Mouse (Mus musculus) forebrain, embryonic 16.5 days (tissue): ENCODE results near the gene Ccdc28b. TPM values are rescaled to one million over a fixed set of nuclear protein-coding genes. Genes with fewer than 3 reads are reported as not detected.

Source experiments
- ATAC-seq: fragments of 200-750 bp; cut with Nextera tagmentation; 2 replicates; pipeline ENCODE4 v1.8.0; 2017; ENCODE audit warnings: mild to moderate bottlenecking, moderate library complexity
- H3K27ac ChIP-seq: fragments of 300-500 bp; sonication (generic); 2 replicates; pipeline ENCODE4 v1.5.1; 2014; ENCODE audit warnings: low read length, control low read depth
- H3K27me3 ChIP-seq: fragments of 300-500 bp; sonication (generic); replicated peaks from 2 replicates; pipeline ENCODE4 v1.6.1; 2014; ENCODE audit warnings: low read length; ENCODE audit not compliant: control insufficient read depth, insufficient read depth
- H3K36me3 ChIP-seq: fragments of 300-500 bp; sonication (generic); 2 replicates; pipeline ENCODE4 v1.6.1; 2014; ENCODE audit not compliant: control insufficient read depth, insufficient read depth
- H3K4me1 ChIP-seq: fragments of 300-500 bp; sonication (generic); replicated peaks from 2 replicates; pipeline ENCODE4 v1.6.1; 2014; ENCODE audit warnings: low read length; ENCODE audit not compliant: control insufficient read depth, insufficient read depth
- H3K4me2 ChIP-seq: fragments of 300-500 bp; sonication (generic); 2 replicates; pipeline ENCODE4 v1.6.1; 2014; ENCODE audit warnings: mild to moderate bottlenecking, low read length, control low read depth
- H3K4me3 ChIP-seq: fragments of 300-500 bp; sonication (generic); replicated peaks from 2 replicates; pipeline ENCODE4 v1.5.1; 2014; ENCODE audit warnings: mild to moderate bottlenecking, low read length, control low read depth
- H3K9ac ChIP-seq: fragments of 300-500 bp; sonication (generic); replicated peaks from 2 replicates; pipeline ENCODE4 v1.6.1; 2014; ENCODE audit warnings: low read depth, low read length, control low read depth
- H3K9me3 ChIP-seq: fragments of 300-500 bp; sonication (generic); 2 replicates; pipeline ENCODE4 v1.6.1; 2016; ENCODE audit warnings: low read length; ENCODE audit not compliant: control insufficient read depth
- WGBS: fragments of 180-500 bp; shearing (Covaris S2); extraction: QIAGEN DNeasy Blood & Tissue Kit; methylation state at CpG from one replicate; pipeline ENCODE4 v1.1.7; 2014; 5-methylcytosine and 5-hydroxymethylcytosine counted together
- polyA plus RNA-seq: library from polyadenylated mRNA; unstranded; fragments of >200 nt; fragmentation: Nextera tagmentation; extraction: Ambion mirVana; gene quantifications from 2 replicates; pipeline ENCODE4 v1.2.1, GENCODE M21; 2015

Gene Ccdc28b
- polyA plus RNA-seq: 109 and 133 TPM in 2 replicates

DNA sequence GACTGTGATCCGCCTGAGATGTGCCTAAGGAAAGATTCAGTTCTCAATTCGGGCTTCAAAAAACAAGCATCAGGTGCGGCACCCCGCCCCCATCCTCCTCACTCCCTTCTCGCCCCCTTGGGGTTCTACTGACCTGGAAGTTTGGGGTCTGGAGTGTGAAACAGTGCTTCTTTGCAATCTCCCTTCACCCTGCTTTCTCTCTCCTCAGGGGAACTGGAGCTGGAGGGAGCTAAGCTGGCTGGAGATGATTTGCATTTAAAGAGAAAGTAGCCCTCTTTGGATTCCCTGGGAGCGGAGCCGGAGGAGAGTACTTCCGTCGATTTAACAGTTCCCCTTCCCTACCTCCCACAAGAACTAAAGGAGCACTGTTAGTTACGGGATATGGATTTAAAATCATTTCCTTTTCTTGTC is at the start of gene Ccdc28b:
Ccdc28b (minus strand) TSS at position 267 of the 411 bp plus-strand sequence.
- 0% methylated on average over 10 of the region's 10 CpGs for WGBS
- Histone ChIP-seq H3K27me3 (no peaks in the 10 kb centered on the region), H3K9me3 (no peaks in the 10 kb centered on the region), H3K4me3 (peak within 1 kb of the TSS; percentile 62), H3K4me1 (peaks cover 39% of the 10 kb centered on the region), H3K27ac (peak within 1 kb of the TSS; percentile 95), H3K36me3 (peaks cover 18% of the 10 kb centered on the region), H3K4me2 (peak within 1 kb of the TSS; percentile 79), H3K9ac (peak within 1 kb of the TSS; percentile 72)
- peak; percentile 62 for ATAC-seq

GRCm38 (mm10) chr4:129672878-129673449 is 49.2 kb upstream of the Ccdc28b start:
- H3K27ac ChIP-seq: peak overlapping the region; percentile 75
- no peak for ATAC-seq
- peaks cover 9% of the 10 kb centered on the region; the same call in 1 of the 2 replicates for H3K36me3 ChIP-seq
- peak overlapping the region; percentile 96 for H3K4me3 ChIP-seq
- H3K4me2 ChIP-seq: peak overlapping the region; percentile 99
- peaks cover 17% of the 10 kb centered on the region for H3K4me1 ChIP-seq
- H3K9ac ChIP-seq: peak overlapping the region; percentile 85
- no peaks in the 10 kb centered on the region for H3K27me3 ChIP-seq
- H3K9me3 ChIP-seq: no peaks in the 10 kb centered on the region
- WGBS: 10% methylated on average over 10 of the region's 10 CpGs

- Histone ChIP-seq H3K27me3 (no peaks in the 10 kb centered on the region), H3K27ac (peak within 1 kb of the TSS; percentile 75), H3K4me3 (peak within 1 kb of the TSS; percentile 96), H3K36me3 (peaks cover 9% of the 10 kb centered on the region; the same call in 1 of the 2 replicates), H3K4me2 (peak within 1 kb of the TSS; percentile 99), H3K9ac (peak within 1 kb of the TSS; percentile 85), H3K9me3 (no peaks in the 10 kb centered on the region), H3K4me1 (peaks cover 17% of the 10 kb centered on the region)
- WGBS: under 1% methylated on average over 63 of the region's 65 CpGs
- ATAC-seq: peak; percentile 92
Observed at GRCm38 (mm10) chr4:129672083-129672877, 48.5 kb upstream of the Ccdc28b start, which contains the start of gene Kpna6. Gene Kpna6, minus strand, starts transcription at chr4:129672767.

DNA sequence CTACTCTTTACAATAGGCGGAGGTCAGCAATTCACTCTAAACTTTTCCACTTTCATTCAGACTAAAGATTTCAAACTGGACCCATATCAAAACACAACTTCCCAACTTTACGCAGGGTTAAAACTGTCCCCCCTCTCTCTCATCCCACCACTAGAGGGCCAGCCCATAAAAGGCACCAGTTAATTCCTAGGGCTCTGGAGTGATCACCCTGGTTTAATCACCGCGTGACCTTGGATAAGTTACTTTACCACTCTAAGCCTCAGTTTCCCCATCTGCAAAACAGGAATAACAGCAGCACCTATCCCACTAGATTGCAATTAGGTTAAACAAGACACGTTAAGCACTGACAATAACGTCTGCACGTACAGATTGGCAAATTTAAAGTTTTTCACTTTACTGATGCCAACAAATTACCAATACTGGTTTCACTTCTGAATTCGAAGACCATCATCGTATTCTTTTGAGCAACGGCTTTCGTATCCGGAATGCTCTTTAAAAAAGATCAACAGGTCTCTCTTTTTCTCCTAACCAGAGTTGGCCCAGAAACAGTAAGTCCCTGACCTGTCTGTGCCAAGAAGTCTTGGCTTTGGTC is 47.8 kb upstream of the Ccdc28b start:
- 7% methylated on average over 12 of the region's 12 CpGs for WGBS

DNA sequence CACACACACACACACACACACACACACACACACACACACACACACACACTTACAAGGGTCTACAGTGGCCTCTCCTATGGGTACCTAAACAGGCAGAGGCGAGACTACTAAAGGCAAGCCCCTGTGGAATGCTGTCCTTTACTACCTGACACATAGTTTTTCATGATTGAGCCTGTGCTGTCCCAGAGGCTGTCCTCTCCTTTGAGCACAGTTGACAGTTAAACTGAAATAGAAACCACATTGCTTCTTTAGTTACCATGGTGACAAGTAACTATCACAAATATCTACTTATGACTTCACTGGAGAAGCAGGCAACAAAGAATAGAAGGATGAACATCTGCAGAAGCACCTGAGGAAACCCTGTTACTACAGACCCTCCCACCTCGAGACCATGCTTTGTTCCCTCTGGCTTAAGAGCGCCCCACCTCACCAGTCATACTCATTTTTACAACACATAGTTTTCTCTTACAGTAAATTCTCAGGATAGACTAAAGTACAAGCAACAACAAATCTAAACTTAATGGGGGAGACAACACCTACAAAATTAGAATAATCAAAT is 38.6 kb upstream of the Ccdc28b start:
- no peak for ATAC-seq
- 89% methylated on average over 3 of the region's 3 CpGs for WGBS
- peaks cover 14% of the 10 kb centered on the region for H3K36me3 ChIP-seq

More for the DNA sequence above, 47.8 kb upstream of the Ccdc28b start:
- peak overlapping the region; percentile 96 for H3K4me3 ChIP-seq
- H3K36me3 ChIP-seq: peaks cover 8% of the 10 kb centered on the region; the same call in 1 of the 2 replicates
- peaks cover 17% of the 10 kb centered on the region for H3K4me1 ChIP-seq
- H3K27ac ChIP-seq: peak overlapping the region; percentile 75; the same call in 1 of the 2 replicates
- H3K27me3 ChIP-seq: no peaks in the 10 kb centered on the region
- peak overlapping the region; percentile 85 for H3K9ac ChIP-seq
- peak overlapping the region; percentile 99 for H3K4me2 ChIP-seq
- no peaks in the 10 kb centered on the region for H3K9me3 ChIP-seq
- 0 out of 2 replicates have a peak, but pooled peaks have one; percentile 29 for ATAC-seq

DNA sequence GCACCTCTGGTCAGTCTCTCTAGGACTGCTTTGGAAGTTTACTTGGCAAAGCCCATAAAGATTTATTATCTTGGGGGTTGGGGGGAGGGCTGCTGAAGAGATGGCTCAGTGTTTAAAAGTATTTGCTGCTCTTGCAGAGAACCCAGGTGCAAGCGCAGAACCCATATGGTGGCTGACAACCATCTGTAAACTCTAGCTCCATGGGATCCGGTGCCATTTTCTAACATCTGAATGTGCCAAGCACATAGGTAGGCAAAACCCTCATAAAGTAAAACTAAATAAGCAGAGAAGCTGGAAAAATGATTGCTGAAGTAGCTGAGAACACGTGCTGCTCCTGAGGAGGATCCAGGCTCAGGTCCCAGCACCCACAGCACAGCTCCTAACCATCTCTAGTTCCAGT is 37.8 kb upstream of the Ccdc28b start:
- H3K9me3 ChIP-seq: no peaks in the 10 kb centered on the region
- H3K4me3 ChIP-seq: no peak overlapping the region
- no peak overlapping the region for H3K4me2 ChIP-seq
- ATAC-seq: no peak
- WGBS: 88% methylated on average over 3 of the region's 3 CpGs
- no peak overlapping the region for H3K27ac ChIP-seq
- H3K4me1 ChIP-seq: no peaks in the 10 kb centered on the region
- no peak overlapping the region for H3K9ac ChIP-seq
- peaks cover 17% of the 10 kb centered on the region for H3K36me3 ChIP-seq
- H3K27me3 ChIP-seq: no peaks in the 10 kb centered on the region

More for the DNA sequence above, 38.6 kb upstream of the Ccdc28b start:
- H3K9ac ChIP-seq: no peak overlapping the region
- no peak overlapping the region for H3K4me3 ChIP-seq
- H3K4me1 ChIP-seq: no peaks in the 10 kb centered on the region
- H3K27ac ChIP-seq: no peak overlapping the region
- H3K9me3 ChIP-seq: no peaks in the 10 kb centered on the region
- H3K4me2 ChIP-seq: no peak overlapping the region
- H3K27me3 ChIP-seq: no peaks in the 10 kb centered on the region

DNA sequence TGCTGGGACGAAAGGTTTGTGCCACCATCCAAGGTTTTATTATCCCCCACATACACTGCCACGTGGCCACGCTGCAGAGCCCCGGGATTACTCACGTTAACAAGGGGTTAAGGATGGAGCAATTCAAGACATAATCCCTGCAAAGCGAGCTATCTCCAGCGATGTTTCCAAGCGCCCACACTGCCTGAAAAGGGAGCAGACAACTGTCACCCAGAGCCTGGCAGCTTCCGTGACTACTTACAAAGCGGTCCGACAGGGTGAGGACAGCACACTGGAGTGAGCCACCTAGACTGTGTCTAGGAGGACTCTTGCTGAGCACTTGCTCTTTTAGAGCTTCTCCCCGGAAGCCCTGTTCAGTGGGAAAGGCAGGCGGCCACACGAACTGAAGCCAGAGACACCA is 31.0 kb upstream of the Ccdc28b start:
- ATAC-seq: no peak
- H3K27me3 ChIP-seq: no peaks in the 10 kb centered on the region
- H3K4me1 ChIP-seq: no peaks in the 10 kb centered on the region
- peaks cover 54% of the 10 kb centered on the region for H3K36me3 ChIP-seq
- 89% methylated on average over 14 of the region's 14 CpGs for WGBS
- H3K4me3 ChIP-seq: no peak overlapping the region
- H3K4me2 ChIP-seq: no peak overlapping the region
- no peak overlapping the region for H3K9ac ChIP-seq
- no peak overlapping the region for H3K27ac ChIP-seq
- no peaks in the 10 kb centered on the region for H3K9me3 ChIP-seq

- Histone ChIP-seq H3K9ac (no peak overlapping the region), H3K4me3 (no peak overlapping the region), H3K4me2 (no peak overlapping the region), H3K36me3 (peaks cover 49% of the 10 kb centered on the region), H3K9me3 (no peaks in the 10 kb centered on the region), H3K27me3 (no peaks in the 10 kb centered on the region), H3K4me1 (no peaks in the 10 kb centered on the region), H3K27ac (no peak overlapping the region)
- no peak for ATAC-seq
- WGBS: 96% methylated on average over 8 of the region's 8 CpGs
Observed at GRCm38 (mm10) chr4:129650359-129650758, 26.6 kb upstream of the Ccdc28b start.

- peaks cover 33% of the 10 kb centered on the region for H3K36me3 ChIP-seq
- no peak overlapping the region for H3K4me2 ChIP-seq
- H3K27ac ChIP-seq: no peak overlapping the region
- no peak overlapping the region for H3K9ac ChIP-seq
- no peak for ATAC-seq
- H3K9me3 ChIP-seq: no peaks in the 10 kb centered on the region
- no peak overlapping the region for H3K4me3 ChIP-seq
- H3K27me3 ChIP-seq: no peaks in the 10 kb centered on the region
- H3K4me1 ChIP-seq: no peaks in the 10 kb centered on the region
- 96% methylated on average over 1 of the region's 1 CpGs for WGBS
Observed at GRCm38 (mm10) chr4:129648656-129649055, 24.9 kb upstream of the Ccdc28b start.
